Mouse (Mus musculus) myocyte (in vitro differentiated cells): ENCODE data around the gene a.

Experiments used
- CEBPB ChIP-seq: IDR thresholded peaks from 2 replicates; pipeline ENCODE4 v1.6.1; 2011; ENCODE audit warnings: mild to moderate bottlenecking, moderate library complexity; ENCODE audit not compliant: poor library complexity, insufficient read depth, severe bottlenecking
- E2F4 ChIP-seq: IDR thresholded peaks from one replicate; pipeline ENCODE4 v1.6.1; 2011; ENCODE audit warnings: mild to moderate bottlenecking, control low read depth, moderate library complexity; ENCODE audit not compliant: insufficient read depth
- MAX ChIP-seq: IDR thresholded peaks from one replicate; pipeline ENCODE4 v1.6.1; 2011; ENCODE audit warnings: low read depth, mild to moderate bottlenecking, control low read depth
- MYOD1 ChIP-seq, 3 experiments: IDR thresholded peaks; one replicate each; pipeline ENCODE4 v1.6.1; 2011; ENCODE audit warnings: control low read depth in 2 of 3, low read depth in 2 of 3, mild to moderate bottlenecking in 2 of 3, moderate library complexity in 1 of 3; ENCODE audit not compliant: insufficient read length in 2 of 3, control insufficient read depth in 1 of 3
- MYOG ChIP-seq, 3 experiments: IDR thresholded peaks; one replicate each; pipeline ENCODE4 v1.6.1; 2011; ENCODE audit warnings: control low read depth in 2 of 3, low read depth in 2 of 3, mild to moderate bottlenecking in 2 of 3; ENCODE audit not compliant: insufficient read length in 2 of 3, control insufficient read depth in 1 of 3, insufficient read depth in 1 of 3
- POLR2A ChIP-seq: IDR thresholded peaks from one replicate; pipeline ENCODE4 v1.6.1; 2011; ENCODE audit warnings: low read depth, mild to moderate bottlenecking, control low read depth, moderate library complexity; ENCODE audit not compliant: insufficient read length
- POLR2AphosphoS2 ChIP-seq: IDR thresholded peaks from one replicate; pipeline ENCODE4 v1.6.1; 2011; ENCODE audit warnings: low read depth, control low read depth; ENCODE audit not compliant: insufficient read length
- TCF12 ChIP-seq: IDR thresholded peaks from one replicate; pipeline ENCODE4 v1.6.1; 2011; ENCODE audit warnings: mild to moderate bottlenecking, control low read depth; ENCODE audit not compliant: poor library complexity, insufficient read depth, severe bottlenecking
- TCF3 ChIP-seq: IDR thresholded peaks from one replicate; pipeline ENCODE4 v1.6.1; 2011; ENCODE audit warnings: low read depth, control low read depth; ENCODE audit not compliant: insufficient read length
- USF1 ChIP-seq: IDR thresholded peaks from one replicate; pipeline ENCODE4 v1.6.1; 2011; ENCODE audit warnings: low read depth, mild to moderate bottlenecking, control low read depth, moderate library complexity

GRCm38 (mm10) chr2:154774032-154774431 is 17.2 kb upstream of the a start:
- TF ChIP-seq MYOD1 (IDR thresholded peaks at IDR 0.05; ENCODE audit: control insufficient read depth in 1 of 3, insufficient read length in 2 of 3, low read depth in 2 of 3) (no peak), POLR2A (no peak), MAX (no peak), USF1 (no peak), CEBPB (no peak), POLR2AphosphoS2 (no peak), MYOG (IDR thresholded peaks at IDR 0.05; ENCODE audit: control insufficient read depth in 1 of 3, insufficient read depth in 1 of 3, insufficient read length in 2 of 3, low read depth in 2 of 3) (no peak), TCF12 (no peak), TCF3 (no peak), E2F4 (no peak)
